Mouse (Mus musculus): ENCODE results near the gene Catsperg1. TPM values are rescaled to one million over a fixed set of nuclear protein-coding genes. Genes with fewer than 3 reads are reported as not detected.
A peak's percentile ranks its signal among the peaks of the same experiment; 100 is the strongest.

The Catsperg1 gene
- polyA plus RNA-seq, 1 experiment: 254 TPM

GRCm38 (mm10) chr7:29162294-29162693 lies 51.5 kb downstream of the Catsperg1 start:
- no peak overlapping the region for H3K4me3 ChIP-seq (ENCODE audit: control insufficient read depth, low read depth, low read length)
- no peak overlapping the region for H3K27ac ChIP-seq (ENCODE audit: control insufficient read depth, insufficient read depth, low read depth, low read length)
- peaks cover 4% of the 10 kb centered on the region for H3K4me1 ChIP-seq (ENCODE audit: control insufficient read depth, insufficient read depth, low read length)
- H3K27me3 ChIP-seq (ENCODE audit: control insufficient read depth, insufficient read depth, low read length): no peaks in the 10 kb centered on the region
- no peaks in the 10 kb centered on the region for H3K36me3 ChIP-seq (ENCODE audit: control insufficient read depth, insufficient read depth, low read length)
- TF ChIP-seq POLR2A (IDR thresholded peaks at IDR 0.05; ENCODE audit: control insufficient read depth, low read depth, low read length) (no peak), CTCF (IDR thresholded peaks at IDR 0.05; ENCODE audit: control insufficient read depth, insufficient read depth, insufficient replicate concordance, low read depth, low read length) (no peak)

GRCm38 (mm10) chr7:29158264-29158663 lies 55.6 kb downstream of the Catsperg1 start:
- H3K4me1 ChIP-seq (ENCODE audit: control insufficient read depth, insufficient read depth, low read length): peaks cover 20% of the 10 kb centered on the region
- H3K36me3 ChIP-seq (ENCODE audit: control insufficient read depth, insufficient read depth, low read length): peaks cover 1% of the 10 kb centered on the region; the same call in 1 of the 2 replicates
- TF ChIP-seq POLR2A (IDR thresholded peaks at IDR 0.05; ENCODE audit: control insufficient read depth, low read depth, low read length) (no peak), CTCF (IDR thresholded peaks at IDR 0.05; ENCODE audit: control insufficient read depth, insufficient read depth, insufficient replicate concordance, low read depth, low read length) (no peak)
- H3K27ac ChIP-seq (ENCODE audit: control insufficient read depth, insufficient read depth, low read depth, low read length): no peak overlapping the region
- no peak overlapping the region for H3K4me3 ChIP-seq (ENCODE audit: control insufficient read depth, low read depth, low read length)
- H3K27me3 ChIP-seq (ENCODE audit: control insufficient read depth, insufficient read depth, low read length): no peaks in the 10 kb centered on the region

DNA sequence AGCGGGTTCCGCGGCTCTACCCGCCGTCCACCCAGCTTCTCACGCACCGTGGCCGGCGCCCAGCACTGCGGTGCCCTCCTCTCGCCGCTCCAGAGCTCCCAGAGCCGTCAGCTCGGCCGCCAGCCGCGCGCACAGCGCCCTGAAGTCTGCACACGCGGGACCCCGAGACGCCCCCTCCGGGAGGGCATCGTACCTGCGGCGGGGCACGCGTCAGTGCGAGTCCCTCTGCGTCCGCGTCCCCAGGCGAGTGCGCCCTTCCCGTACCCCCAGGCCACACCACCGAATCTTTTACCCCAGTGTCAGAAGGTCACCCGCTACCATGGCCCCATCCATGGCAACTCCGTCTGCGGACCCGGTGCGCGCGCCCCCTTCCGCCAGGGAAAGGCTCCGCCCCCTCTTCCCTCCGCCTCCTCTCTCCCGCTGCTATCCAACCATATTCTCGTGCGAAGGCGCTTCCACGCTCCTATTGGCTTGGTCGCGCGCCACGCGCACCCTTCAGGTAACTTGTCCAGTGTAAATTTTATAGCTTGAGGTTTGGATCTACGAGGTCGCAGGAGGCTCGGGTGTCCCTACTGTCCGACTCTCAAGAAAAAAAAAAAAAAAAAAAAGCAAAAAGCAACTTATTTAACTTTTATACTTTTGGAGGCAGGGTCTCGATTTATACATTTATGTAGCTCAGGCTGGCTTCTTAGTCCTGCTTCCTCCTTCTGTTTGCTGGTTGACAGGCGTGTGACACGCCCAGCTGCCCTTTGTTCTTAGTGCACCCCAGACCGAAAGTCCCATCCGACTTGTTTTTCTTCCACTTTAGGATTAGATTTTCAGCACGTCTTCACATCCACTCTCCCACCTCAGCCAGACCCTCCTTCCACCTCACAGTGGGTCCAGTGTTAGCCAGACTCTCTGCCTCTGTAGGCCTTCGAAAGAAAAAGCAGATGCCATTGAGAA lies 57.7 kb downstream of the Catsperg1 start, which contains the start of gene Fam98c:
TSS of gene Fam98c (minus strand) at position 397 of the 945 bp plus-strand sequence.
- Histone ChIP-seq H3K27ac (ENCODE audit: control insufficient read depth, insufficient read depth, low read depth, low read length) (peak within 1 kb of the TSS; percentile 92), H3K27me3 (ENCODE audit: control insufficient read depth, insufficient read depth, low read length) (no peaks in the 10 kb centered on the region), H3K4me3 (ENCODE audit: control insufficient read depth, low read depth, low read length) (peak within 1 kb of the TSS; percentile 91), H3K4me1 (ENCODE audit: control insufficient read depth, insufficient read depth, low read length) (peaks cover 16% of the 10 kb centered on the region), H3K36me3 (ENCODE audit: control insufficient read depth, insufficient read depth, low read length) (peaks cover 1% of the 10 kb centered on the region; the same call in 1 of the 2 replicates)
- TF ChIP-seq POLR2A (IDR thresholded peaks at IDR 0.05; ENCODE audit: control insufficient read depth, low read depth, low read length) (peak; percentile 3; the same call in 1 of the 2 replicates), CTCF (IDR thresholded peaks at IDR 0.05; ENCODE audit: control insufficient read depth, insufficient read depth, insufficient replicate concordance, low read depth, low read length) (0 out of 2 replicates have a peak, but pooled peaks have one; percentile 11)

DNA sequence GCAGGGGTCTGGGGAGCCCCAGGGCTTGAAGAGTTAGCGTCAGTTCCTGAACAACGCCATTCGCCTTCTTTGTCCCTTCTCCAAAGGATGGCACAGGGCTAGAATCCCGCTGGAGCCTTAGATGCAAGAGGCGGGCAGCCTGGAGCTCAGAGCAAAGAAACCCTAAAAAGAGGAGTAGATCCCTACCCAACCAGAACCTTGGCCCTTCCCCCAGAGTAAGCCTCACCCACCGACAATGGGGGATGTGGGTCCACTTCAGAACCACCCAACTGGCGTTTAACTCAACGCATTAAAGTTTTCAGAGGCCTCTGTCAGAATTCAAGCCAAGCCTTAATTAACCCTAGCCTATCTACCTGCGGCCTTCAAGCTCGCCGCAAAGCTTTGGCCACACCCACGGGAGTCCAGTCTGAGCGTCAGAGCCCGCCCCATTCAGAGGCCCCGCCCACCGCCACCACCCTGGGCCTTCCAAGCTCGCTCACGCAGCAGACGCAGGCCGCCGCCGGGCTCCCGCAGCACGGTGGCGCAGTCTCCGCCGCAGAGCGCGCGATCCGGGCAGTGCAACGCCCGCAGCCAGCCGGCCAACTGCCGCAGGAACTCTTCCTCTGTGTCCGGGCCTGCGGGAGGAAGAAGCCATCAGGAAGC lies 58.5 kb downstream of the Catsperg1 start:
- Histone ChIP-seq H3K27ac (ENCODE audit: control insufficient read depth, insufficient read depth, low read depth, low read length) (peak overlapping the region; percentile 92), H3K4me3 (ENCODE audit: control insufficient read depth, low read depth, low read length) (peak overlapping the region; percentile 91), H3K27me3 (ENCODE audit: control insufficient read depth, insufficient read depth, low read length) (no peaks in the 10 kb centered on the region), H3K36me3 (ENCODE audit: control insufficient read depth, insufficient read depth, low read length) (peaks cover 1% of the 10 kb centered on the region; the same call in 1 of the 2 replicates), H3K4me1 (ENCODE audit: control insufficient read depth, insufficient read depth, low read length) (peaks cover 16% of the 10 kb centered on the region)
- TF ChIP-seq CTCF (IDR thresholded peaks at IDR 0.05; ENCODE audit: control insufficient read depth, insufficient read depth, insufficient replicate concordance, low read depth, low read length) (no peak), POLR2A (IDR thresholded peaks at IDR 0.05; ENCODE audit: control insufficient read depth, low read depth, low read length) (peak; percentile 56)

- Histone ChIP-seq H3K36me3 (ENCODE audit: control insufficient read depth, insufficient read depth, low read length) (peaks cover 1% of the 10 kb centered on the region; the same call in 1 of the 2 replicates), H3K27ac (ENCODE audit: control insufficient read depth, insufficient read depth, low read depth, low read length) (no peak overlapping the region), H3K4me1 (ENCODE audit: control insufficient read depth, insufficient read depth, low read length) (peaks cover 16% of the 10 kb centered on the region), H3K27me3 (ENCODE audit: control insufficient read depth, insufficient read depth, low read length) (no peaks in the 10 kb centered on the region), H3K4me3 (ENCODE audit: control insufficient read depth, low read depth, low read length) (peak overlapping the region; percentile 39)
- TF ChIP-seq CTCF (IDR thresholded peaks at IDR 0.05; ENCODE audit: control insufficient read depth, insufficient read depth, insufficient replicate concordance, low read depth, low read length): no peak
- TF ChIP-seq POLR2A (IDR thresholded peaks at IDR 0.05; ENCODE audit: control insufficient read depth, low read depth, low read length): no peak
Measured at GRCm38 (mm10) chr7:29154018-29154720, 59.7 kb downstream of the Catsperg1 start.

GRCm38 (mm10) chr7:29151486-29151885 lies 62.3 kb downstream of the Catsperg1 start:
- Histone ChIP-seq H3K4me1 (ENCODE audit: control insufficient read depth, insufficient read depth, low read length) (peaks cover 12% of the 10 kb centered on the region), H3K27me3 (ENCODE audit: control insufficient read depth, insufficient read depth, low read length) (no peaks in the 10 kb centered on the region), H3K4me3 (ENCODE audit: control insufficient read depth, low read depth, low read length) (no peak overlapping the region), H3K36me3 (ENCODE audit: control insufficient read depth, insufficient read depth, low read length) (peaks cover 1% of the 10 kb centered on the region; the same call in 1 of the 2 replicates), H3K27ac (ENCODE audit: control insufficient read depth, insufficient read depth, low read depth, low read length) (no peak overlapping the region)
- TF ChIP-seq POLR2A (IDR thresholded peaks at IDR 0.05; ENCODE audit: control insufficient read depth, low read depth, low read length) (no peak), CTCF (IDR thresholded peaks at IDR 0.05; ENCODE audit: control insufficient read depth, insufficient read depth, insufficient replicate concordance, low read depth, low read length) (no peak)
